ENCODE assay signal across 20 mouse cellular contexts in the genomic region with DNA sequence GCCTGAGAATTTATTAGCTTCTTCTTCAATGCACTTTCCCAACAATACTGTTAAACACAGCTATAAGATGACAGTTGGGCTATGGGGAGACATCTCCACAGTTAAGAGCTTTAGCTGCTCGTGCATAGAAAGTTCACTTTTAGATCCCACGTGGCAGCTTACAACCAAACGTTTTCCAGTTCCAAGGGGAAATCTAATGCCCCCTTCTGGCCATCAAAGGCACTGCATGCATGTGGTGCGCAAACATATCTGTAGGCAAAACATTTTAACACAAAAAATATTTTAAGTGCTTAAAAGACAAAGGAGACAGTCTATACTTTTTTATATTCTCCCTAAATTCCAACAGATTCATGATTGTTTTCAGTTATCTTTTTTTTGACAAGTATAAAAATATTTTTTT.
DNase-seq lines count a peak whose midpoint lies in the region; ATAC-seq and TF ChIP-seq lines count a peak whose summit lies in the region.
"Had no signal": no experiment of that assay in that cellular context is flagged by ENCODE, and none has a peak within 500 bp of the region (broad histone marks: within the 10 kb centered on the region; RNA-seq: fewer than 3 reads in every experiment).

No protein-coding gene starts in this region.

- no peaks in the 10 kb centered on the region; the same call in 1 of the 2 replicates for H3K4me1 ChIP-seq in hindbrain, postnatal 0 days (ENCODE audit: insufficient read depth, low read length)
- no peaks in the 10 kb centered on the region for H3K4me1 ChIP-seq in hindbrain, embryonic 16.5 days (ENCODE audit: control insufficient read depth, insufficient read depth, low read depth, low read length)
- H3K4me1 ChIP-seq in liver, embryonic 14.5 days (replicated peaks; ENCODE audit: control insufficient read depth in 2 of 2, insufficient read depth in 2 of 2, low read length in 1 of 2): peaks cover 11 to 15% of the 10 kb centered on the region in 2 experiments
- H3K4me1 ChIP-seq in liver, embryonic 12.5 days: peaks cover 19% of the 10 kb centered on the region

- DNase-seq in hindbrain, postnatal 0 days (ENCODE audit: low spot score): no peak
- DNase-seq in liver, embryonic 14.5 days (ENCODE audit: low read depth in 3 of 3, low spot score in 3 of 3): no peak
- peak; percentile 20 for DNase-seq in thymus, postnatal 4 days
- no peak for DNase-seq in thymus, postnatal 14 days
- peak; percentile 51 for DNase-seq in testis, postnatal 10 days (ENCODE audit: low spot score)
- no peak for DNase-seq in cerebellum, adult 8-10 months
- DNase-seq: adrenal gland, postnatal 14 days; cerebellum, adult 18-20 months; cerebellum, postnatal 36 days; gastrocnemius, postnatal 36 days; heart, postnatal 10 days; right cerebral cortex, adult 18-20 months had no signal

- no peak overlapping the region for H3K4me2 ChIP-seq in hindbrain, postnatal 0 days (ENCODE audit: low read depth, low read length)
- no peak overlapping the region for H3K4me2 ChIP-seq in hindbrain, embryonic 16.5 days (ENCODE audit: low read length)
- H3K4me2 ChIP-seq in liver, embryonic 14.5 days (ENCODE audit: low read depth): no peak overlapping the region
- no peak overlapping the region for H3K4me2 ChIP-seq in liver, embryonic 12.5 days
- H3K4me2 ChIP-seq: forebrain, embryonic 12.5 days; hindbrain, embryonic 13.5 days; midbrain, embryonic 11.5 days; neural tube, embryonic 13.5 days had no signal

- H3K36me3 ChIP-seq in hindbrain, postnatal 0 days (ENCODE audit: insufficient read depth, low read length): no peaks in the 10 kb centered on the region
- no peaks in the 10 kb centered on the region for H3K36me3 ChIP-seq in hindbrain, embryonic 16.5 days (ENCODE audit: control insufficient read depth, insufficient read depth, low read length)
- no peaks in the 10 kb centered on the region for H3K36me3 ChIP-seq in liver, embryonic 14.5 days (replicated peaks; ENCODE audit: control insufficient read depth, insufficient read depth, low read depth)
- no peaks in the 10 kb centered on the region for H3K36me3 ChIP-seq in liver, embryonic 12.5 days
- H3K36me3 ChIP-seq: embryonic facial prominence, embryonic 10.5 days; forebrain, embryonic 12.5 days; hindbrain, embryonic 13.5 days; neural tube, embryonic 13.5 days had no signal

- WGBS in hindbrain, postnatal 0 days: 55% methylated on average over 4 of the region's 4 CpGs
- WGBS in hindbrain, embryonic 16.5 days: 63% methylated on average over 4 of the region's 4 CpGs
- 46% methylated on average over 4 of the region's 4 CpGs for WGBS in liver, embryonic 14.5 days (ENCODE audit: insufficient replicate concordance)
- WGBS in liver, embryonic 12.5 days (ENCODE audit: insufficient replicate concordance): 48% methylated on average over 4 of the region's 4 CpGs

- ATAC-seq in hindbrain, postnatal 0 days: no peak
- no peak for ATAC-seq in hindbrain, embryonic 16.5 days
- no peak for ATAC-seq in liver, embryonic 14.5 days (ENCODE audit: insufficient read depth)
- no peak for ATAC-seq in liver, embryonic 12.5 days
- ATAC-seq: intestine, embryonic 16.5 days had no signal

- H3K27ac ChIP-seq in hindbrain, postnatal 0 days: no peak overlapping the region
- H3K27ac ChIP-seq in hindbrain, embryonic 16.5 days (ENCODE audit: low read depth, low read length): no peak overlapping the region
- no peak overlapping the region for H3K27ac ChIP-seq in liver, embryonic 14.5 days
- no peak overlapping the region for H3K27ac ChIP-seq in liver, embryonic 12.5 days
- H3K27ac ChIP-seq: embryonic facial prominence, embryonic 10.5 days; forebrain, embryonic 12.5 days; hindbrain, embryonic 13.5 days; neural tube, embryonic 13.5 days had no signal

- H3K9me3 ChIP-seq in hindbrain, postnatal 0 days (ENCODE audit: low read length): no peaks in the 10 kb centered on the region
- H3K9me3 ChIP-seq in hindbrain, embryonic 16.5 days (ENCODE audit: control insufficient read depth, low read length): no peaks in the 10 kb centered on the region
- no peaks in the 10 kb centered on the region for H3K9me3 ChIP-seq in liver, embryonic 14.5 days (ENCODE audit: control insufficient read depth, low read length)
- no peaks in the 10 kb centered on the region for H3K9me3 ChIP-seq in liver, embryonic 12.5 days (replicated peaks)
- H3K9me3 ChIP-seq: embryonic facial prominence, embryonic 10.5 days; forebrain, embryonic 12.5 days; hindbrain, embryonic 13.5 days; neural tube, embryonic 13.5 days had no signal

- TF ChIP-seq CTCF in hindbrain, postnatal 0 days (IDR thresholded peaks at IDR 0.05; ENCODE audit: low read depth): peak; percentile 59
- TF ChIP-seq CTCF in liver, embryonic 14.5 days (IDR thresholded peaks at IDR 0.05; ENCODE audit: low read depth): peak; percentile 60

- no peak overlapping the region for H3K9ac ChIP-seq in hindbrain, postnatal 0 days (replicated peaks; ENCODE audit: low read length)
- no peak overlapping the region for H3K9ac ChIP-seq in hindbrain, embryonic 16.5 days (ENCODE audit: low read depth, low read length)
- H3K9ac ChIP-seq in liver, embryonic 14.5 days (replicated peaks): no peak overlapping the region
- H3K9ac ChIP-seq in liver, embryonic 12.5 days: no peak overlapping the region
- H3K9ac ChIP-seq: forebrain, embryonic 12.5 days; hindbrain, embryonic 13.5 days; neural tube, embryonic 13.5 days had no signal

- no peak overlapping the region for H3K4me3 ChIP-seq in hindbrain, postnatal 0 days (ENCODE audit: low read length)
- H3K4me3 ChIP-seq in hindbrain, embryonic 16.5 days (ENCODE audit: low read length): no peak overlapping the region
- no peak overlapping the region for H3K4me3 ChIP-seq in liver, embryonic 14.5 days (ENCODE audit: insufficient read depth in 1 of 2, low read depth in 2 of 2, low read length in 2 of 2)
- no peak overlapping the region for H3K4me3 ChIP-seq in liver, embryonic 12.5 days
- H3K4me3 ChIP-seq: embryonic facial prominence, embryonic 10.5 days; forebrain, embryonic 12.5 days; hindbrain, embryonic 13.5 days; neural tube, embryonic 13.5 days had no signal

- no peaks in the 10 kb centered on the region for H3K27me3 ChIP-seq in hindbrain, postnatal 0 days (ENCODE audit: insufficient read depth, low read length)
- no peaks in the 10 kb centered on the region for H3K27me3 ChIP-seq in hindbrain, embryonic 16.5 days (replicated peaks; ENCODE audit: control insufficient read depth, insufficient read depth, low read length)
- H3K27me3 ChIP-seq in liver, embryonic 14.5 days (ENCODE audit: control insufficient read depth, insufficient read depth, low read length): no peaks in the 10 kb centered on the region
- H3K27me3 ChIP-seq in liver, embryonic 12.5 days (replicated peaks): peaks cover 3% of the 10 kb centered on the region; the same call in 1 of the 2 replicates

- TF ChIP-seq EP300 in liver, embryonic 14.5 days (IDR thresholded peaks at IDR 0.05; ENCODE audit: low read depth): no peak

Comparison
In these comparisons a context has a peak if more than half of its experiments do, and no peak if none do; other contexts are left out.
1. DNase-seq: peak in thymus, postnatal 4 days (single experiment) and testis, postnatal 10 days (single experiment); none in hindbrain, postnatal 0 days (single experiment), liver, embryonic 14.5 days (0 of 3), thymus, postnatal 14 days (single experiment) and cerebellum, adult 8-10 months (single experiment).